Mouse (Mus musculus): ENCODE data around the gene Tmem189. TPM values are rescaled to one million over a fixed set of nuclear protein-coding genes. Genes with fewer than 3 reads are reported as not detected.

The Tmem189 gene
- total and polyA plus RNA-seq, 3 experiments: 21.7 to 46.5 TPM; not detected in 1

GRCm38 (mm10) chr2:167680657-167681056, 9.0 kb downstream of the Tmem189 start (continued):
- peak; percentile 92 for TF ChIP-seq ZNF384 (IDR thresholded peaks at IDR 0.05; ENCODE audit: low read depth, low read length)

GRCm38 (mm10) chr2:167679902-167680430, 9.7 kb downstream of the Tmem189 start:
- H3K4me3 ChIP-seq (ENCODE audit: control insufficient read depth in 1 of 2, insufficient read depth in 1 of 2, low read depth in 2 of 2, low read length in 2 of 2): no peak overlapping the region
- peak; percentile 87 for DNase-seq (ENCODE audit: low read depth, low spot score)
- peaks cover 0 to 2% of the 10 kb centered on the region in 2 experiments; a peak in 1 of 4 replicates for H3K36me3 ChIP-seq (ENCODE audit: control insufficient read depth in 1 of 2, insufficient read depth in 2 of 2, low read length in 2 of 2)
- no peaks in the 10 kb centered on the region for H3K9me3 ChIP-seq (replicated peaks; ENCODE audit: insufficient read depth, low read length)
- H3K27ac ChIP-seq (ENCODE audit: control insufficient read depth, low read depth, low read length): no peak overlapping the region
- H3K4me1 ChIP-seq (ENCODE audit: control insufficient read depth in 1 of 2, insufficient read depth in 2 of 2, low read length in 2 of 2): peaks cover 0 to 13% of the 10 kb centered on the region in 2 experiments; a peak in 1 of 4 replicates
- H3K27me3 ChIP-seq (ENCODE audit: control insufficient read depth in 1 of 2, insufficient read depth in 2 of 2, low read length in 2 of 2): no peaks in the 10 kb centered on the region
- H3K79me2 ChIP-seq (ENCODE audit: control insufficient read depth, insufficient read depth, low read length, poor library complexity): no peaks in the 10 kb centered on the region
- peak; percentile 19; the same call in 1 of the 2 replicates for TF ChIP-seq MXI1 (IDR thresholded peaks at IDR 0.05; ENCODE audit: low read depth, low read length)
- peak; percentile 78 for TF ChIP-seq SMC3 (IDR thresholded peaks at IDR 0.05; ENCODE audit: low read depth, low read length)
- TF ChIP-seq USF1 (IDR thresholded peaks at IDR 0.05; ENCODE audit: low read depth, low read length): no peak
- no peak for TF ChIP-seq MAX (IDR thresholded peaks at IDR 0.05; ENCODE audit: low read length)
- peak; percentile 94 to 97 (median 94) for TF ChIP-seq CTCF (IDR thresholded peaks at IDR 0.05 in 2 of 3, conservative IDR thresholded peaks at IDR 0.05 in 1 of 3; ENCODE audit: control insufficient read depth in 1 of 3, insufficient read depth in 1 of 3, low read depth in 2 of 3, low read length in 3 of 3, poor library complexity in 1 of 3, severe bottlenecking in 1 of 3)
- peak; percentile 57 for TF ChIP-seq RAD21 (IDR thresholded peaks at IDR 0.05; ENCODE audit: low read depth, low read length)
- peak; percentile 24; the same call in 1 of the 2 replicates for TF ChIP-seq HCFC1 (IDR thresholded peaks at IDR 0.05; ENCODE audit: low read depth, low read length)
- TF ChIP-seq ZC3H11A (IDR thresholded peaks at IDR 0.05; ENCODE audit: low read depth, low read length): peak; percentile 44; the same call in 1 of the 2 replicates
- peak; percentile 63 for TF ChIP-seq ZNF384 (IDR thresholded peaks at IDR 0.05; ENCODE audit: low read depth, low read length)
- TF ChIP-seq MAFK (IDR thresholded peaks at IDR 0.05; ENCODE audit: borderline replicate concordance, low read depth, low read length): no peak
- TF ChIP-seq MYC (IDR thresholded peaks at IDR 0.05; ENCODE audit: low read depth, low read length): 0 out of 2 replicates have a peak, but pooled peaks have one; percentile 42
- H3K9ac ChIP-seq (ENCODE audit: control insufficient read depth, low read depth, low read length, poor library complexity, severe bottlenecking): no peak overlapping the region

- no peak overlapping the region for H3K9ac ChIP-seq (ENCODE audit: control insufficient read depth, low read depth, low read length, poor library complexity, severe bottlenecking)
- TF ChIP-seq ZNF384 (IDR thresholded peaks at IDR 0.05; ENCODE audit: low read depth, low read length) (peak; percentile 95), SMC3 (IDR thresholded peaks at IDR 0.05; ENCODE audit: low read depth, low read length) (peak; percentile 59), RAD21 (IDR thresholded peaks at IDR 0.05; ENCODE audit: low read depth, low read length) (peak; percentile 56), CHD1 (IDR thresholded peaks at IDR 0.05; ENCODE audit: low read depth, low read length) (no peak), ZC3H11A (IDR thresholded peaks at IDR 0.05; ENCODE audit: low read depth, low read length) (peak; percentile 43; the same call in 1 of the 2 replicates), MYC (IDR thresholded peaks at IDR 0.05; ENCODE audit: low read depth, low read length) (peak; percentile 75; the same call in 1 of the 2 replicates), CTCF (IDR thresholded peaks at IDR 0.05 in 2 of 3, conservative IDR thresholded peaks at IDR 0.05 in 1 of 3; ENCODE audit: control insufficient read depth in 1 of 3, insufficient read depth in 1 of 3, low read depth in 2 of 3, low read length in 3 of 3, poor library complexity in 1 of 3, severe bottlenecking in 1 of 3) (peak; percentile 63 to 85 (median 75)), POLR2AphosphoS2 (IDR thresholded peaks at IDR 0.05; ENCODE audit: low read length) (no peak), TAL1 (IDR thresholded peaks at IDR 0.05; ENCODE audit: low read length) (no peak)
- peak; percentile 74 for DNase-seq (ENCODE audit: low read depth, low spot score)
These were observed 11.0 kb downstream of the Tmem189 start for GRCm38 (mm10) chr2:167678600-167678999.

More at GRCm38 (mm10) chr2:167678600-167678999, 11.0 kb downstream of the Tmem189 start:
- H3K4me1 ChIP-seq (ENCODE audit: control insufficient read depth in 1 of 2, insufficient read depth in 2 of 2, low read length in 2 of 2): peaks cover 0 to 13% of the 10 kb centered on the region in 2 experiments; a peak in 1 of 4 replicates
- no peaks in the 10 kb centered on the region for H3K79me2 ChIP-seq (ENCODE audit: control insufficient read depth, insufficient read depth, low read length, poor library complexity)
- H3K27ac ChIP-seq (ENCODE audit: control insufficient read depth, low read depth, low read length): no peak overlapping the region
- no peaks in the 10 kb centered on the region for H3K9me3 ChIP-seq (replicated peaks; ENCODE audit: insufficient read depth, low read length)
- no peak overlapping the region for H3K4me3 ChIP-seq (ENCODE audit: control insufficient read depth in 1 of 2, insufficient read depth in 1 of 2, low read depth in 2 of 2, low read length in 2 of 2)
- H3K27me3 ChIP-seq (ENCODE audit: control insufficient read depth in 1 of 2, insufficient read depth in 2 of 2, low read length in 2 of 2): no peaks in the 10 kb centered on the region
- peaks cover 0 to 2% of the 10 kb centered on the region in 2 experiments; a peak in 1 of 4 replicates for H3K36me3 ChIP-seq (ENCODE audit: control insufficient read depth in 1 of 2, insufficient read depth in 2 of 2, low read length in 2 of 2)

Data from MEL (cell line).